Mouse (Mus musculus) central nervous system, embryonic 14 days (tissue): Measurements from ENCODE around the gene Taf9. TPM values are rescaled to one million over a fixed set of nuclear protein-coding genes. Genes with fewer than 3 reads are reported as not detected.

ENCODE experiments used
- polyA plus RNA-seq: library from polyadenylated mRNA; depleted of rRNA; stranded (reverse); fragments of >200 nt; gene quantifications from 2 replicates; pipeline ENCODE4 v1.2.3, GENCODE M21; 2012; rRNA removed

Taf9 gene
- 28.4 and 28.7 TPM in 2 replicates for polyA plus RNA-seq

DNA sequence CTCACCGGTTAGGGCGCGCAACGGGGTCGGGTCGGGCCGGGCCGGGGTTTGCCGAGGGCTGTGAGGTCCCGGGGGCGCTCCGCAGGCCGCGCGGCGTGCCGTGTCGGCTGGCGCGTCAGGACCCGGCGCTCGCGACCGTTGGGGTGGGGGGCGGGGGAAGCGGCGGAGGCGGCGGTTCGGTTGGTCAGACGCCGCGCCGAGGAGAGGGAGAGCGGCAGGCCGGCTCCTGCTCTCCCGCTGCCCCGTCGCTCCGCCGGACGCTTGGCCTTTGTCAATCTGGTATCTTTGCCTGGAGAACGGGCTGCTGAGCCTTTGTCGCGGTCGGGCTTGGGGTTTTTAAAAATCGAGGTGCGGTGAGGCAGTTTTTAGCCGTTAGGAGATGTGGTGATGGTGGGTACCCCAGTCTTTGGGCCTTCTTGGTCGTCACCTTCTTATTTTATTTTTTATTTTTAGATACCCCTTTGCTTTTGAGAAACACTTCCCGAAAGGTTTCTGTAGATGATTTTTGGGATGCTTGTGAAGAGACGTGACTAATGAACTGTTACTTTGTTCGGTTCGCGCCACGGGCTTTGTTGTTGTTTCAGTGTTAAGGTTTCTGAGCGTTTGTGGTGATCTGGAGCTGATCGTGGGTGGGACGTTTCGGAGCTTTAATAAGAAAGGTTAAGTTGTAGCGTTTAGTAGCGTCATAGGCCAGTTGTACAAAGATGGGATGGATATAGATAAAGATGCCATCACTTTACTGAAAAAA is at the start of gene Taf9:
Gene Taf9, plus strand, starts transcription at position 141 of the 748 bp plus-strand sequence.

GRCm38 (mm10) chr13:100616181-100617087 is 34.9 kb upstream of the Taf9 start, which contains the start of gene Marveld2:
Gene Marveld2 (minus strand): TSS chr13:100616971.

DNA sequence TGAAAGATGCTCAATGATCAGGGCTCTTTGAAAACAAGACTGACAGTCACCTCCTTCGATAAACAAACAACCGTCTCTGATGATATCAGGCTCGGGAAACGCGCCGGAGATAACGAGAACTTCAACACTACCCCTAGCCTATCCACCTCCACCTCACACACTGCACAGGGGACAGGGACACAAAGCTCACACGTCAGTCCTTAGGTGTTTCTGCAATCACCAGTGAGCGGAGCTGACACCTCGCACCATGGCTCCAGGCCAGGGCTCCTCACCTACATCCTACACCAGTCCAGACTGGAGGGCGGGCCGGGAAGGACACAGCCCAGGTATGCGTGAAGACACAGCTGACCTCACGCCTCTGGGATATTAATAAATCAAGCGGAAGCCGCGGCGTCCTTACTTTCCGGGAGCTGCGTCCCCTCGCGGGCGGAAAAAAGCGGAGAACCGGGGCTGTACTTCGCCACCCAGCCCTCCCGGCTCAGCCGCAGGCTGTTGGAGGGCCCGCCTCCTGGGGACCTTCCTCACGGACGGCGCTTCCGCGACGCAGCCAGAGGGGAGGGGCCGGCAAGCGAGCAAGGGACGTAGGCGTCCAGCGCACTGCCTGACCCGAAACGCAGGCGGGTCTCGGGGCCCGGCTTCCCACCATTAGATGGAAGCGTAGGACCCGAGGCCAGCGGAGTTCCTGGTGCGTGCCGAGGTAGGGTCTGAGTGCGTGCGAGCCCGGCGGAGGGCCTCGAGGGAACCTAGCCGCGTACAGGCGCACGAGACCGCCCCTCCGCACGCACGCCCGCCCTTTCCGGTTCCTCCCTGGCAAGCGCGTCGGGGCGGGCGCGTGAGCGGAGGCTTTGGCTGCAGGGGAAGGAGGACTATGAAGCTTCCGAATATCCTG is 585 bp upstream of the Taf9 start, which contains the start of the genes Ak6 and Rad17:
Gene Ak6, plus strand, starts transcription at position 430 of the 889 bp plus-strand sequence.
Gene Rad17, minus strand, starts transcription at position 502 of the 889 bp plus-strand sequence.

GRCm38 (mm10) chr13:100669291-100670022 is 18.1 kb downstream of the Taf9 start, which contains the start of gene Ccdc125:
Gene Ccdc125 (plus strand): TSS chr13:100669717.

Other genes with a start within 250 kb of the Taf9 start
- gene Naip1, start 198.7 kb upstream of the Taf9 start, polyA plus RNA-seq: 0.05 TPM in 2 replicates
- 79.0 and 81.0 TPM in 2 replicates for gene Gtf2h2, start 159.0 kb upstream of the Taf9 start, polyA plus RNA-seq
- 2.8 TPM in 2 replicates for gene Ocln, start 98.9 kb upstream of the Taf9 start, polyA plus RNA-seq
- gene Marveld2, start 34.6 kb upstream of the Taf9 start, polyA plus RNA-seq: 1.8 and 2.8 TPM in 2 replicates
- 252 and 281 TPM in 2 replicates for gene Ak6, start 600 bp upstream of the Taf9 start, polyA plus RNA-seq
- 15.8 and 18.6 TPM in 2 replicates for gene Rad17, start 528 bp upstream of the Taf9 start, polyA plus RNA-seq
- 1.3 and 1.6 TPM in 2 replicates for gene Ccdc125, start 18.1 kb downstream of the Taf9 start, polyA plus RNA-seq
- gene Cdk7, start 79.4 kb downstream of the Taf9 start, polyA plus RNA-seq: 33.1 and 34.7 TPM in 2 replicates
- 63.1 and 63.6 TPM in 2 replicates for gene Mrps36, start 93.1 kb downstream of the Taf9 start, polyA plus RNA-seq
- gene Cenph, start 124.3 kb downstream of the Taf9 start, polyA plus RNA-seq: 14.4 and 14.5 TPM in 2 replicates
- 72.6 and 104 TPM in 2 replicates for gene Ccnb1, start 135.0 kb downstream of the Taf9 start, polyA plus RNA-seq
- gene Slc30a5, start 181.8 kb downstream of the Taf9 start, polyA plus RNA-seq: 40.3 and 44.6 TPM in 2 replicates